Mouse (Mus musculus): Measurements from ENCODE around the gene Tcam1. TPM values are rescaled to one million over a fixed set of nuclear protein-coding genes. Genes with fewer than 3 reads are reported as not detected.

Gene Tcam1
- polyA plus RNA-seq, 2 experiments from 2014 or later: 0.12 to 0.43 TPM

DNA sequence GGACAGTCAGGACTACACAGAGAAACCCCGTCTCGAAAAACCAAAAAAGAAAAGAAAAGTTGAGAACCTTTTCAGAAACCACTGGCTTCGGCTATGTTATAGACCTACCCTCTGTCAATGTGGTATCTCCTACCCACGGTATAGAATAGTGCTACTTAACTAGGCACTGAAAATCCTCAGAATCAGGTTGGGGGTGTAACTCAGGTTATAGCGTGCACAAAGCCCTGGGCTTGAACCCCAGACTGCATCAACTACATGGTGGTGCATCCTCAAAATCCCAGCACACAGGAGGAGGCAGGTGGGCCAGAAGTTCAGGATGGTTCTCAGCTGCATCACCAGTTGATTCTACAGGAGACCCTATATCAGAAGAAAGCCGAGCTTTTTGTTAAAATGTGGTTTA lies 2.7 kb upstream of the Tcam1 start:
- ATAC-seq: no peak

DNA sequence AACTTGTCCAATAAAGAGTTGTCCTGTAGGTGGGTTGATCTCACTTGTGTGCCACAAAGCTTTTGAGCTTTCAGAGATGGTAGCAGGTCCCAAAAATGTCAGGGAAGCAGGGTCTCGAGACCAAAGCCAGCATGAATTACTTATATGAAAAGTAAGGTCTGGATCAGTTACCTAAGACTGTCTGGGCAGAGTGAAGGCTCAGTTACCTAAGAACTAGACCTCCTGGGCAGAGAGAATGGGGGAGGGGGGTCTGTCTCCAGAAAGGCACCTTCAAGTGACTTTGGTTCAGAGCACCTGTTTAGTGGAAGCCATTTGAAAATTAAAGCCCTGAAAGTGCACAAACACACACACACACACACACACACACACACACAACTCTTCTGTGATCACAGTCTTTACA lies 2.1 kb upstream of the Tcam1 start:
- ATAC-seq: no peak

DNA sequence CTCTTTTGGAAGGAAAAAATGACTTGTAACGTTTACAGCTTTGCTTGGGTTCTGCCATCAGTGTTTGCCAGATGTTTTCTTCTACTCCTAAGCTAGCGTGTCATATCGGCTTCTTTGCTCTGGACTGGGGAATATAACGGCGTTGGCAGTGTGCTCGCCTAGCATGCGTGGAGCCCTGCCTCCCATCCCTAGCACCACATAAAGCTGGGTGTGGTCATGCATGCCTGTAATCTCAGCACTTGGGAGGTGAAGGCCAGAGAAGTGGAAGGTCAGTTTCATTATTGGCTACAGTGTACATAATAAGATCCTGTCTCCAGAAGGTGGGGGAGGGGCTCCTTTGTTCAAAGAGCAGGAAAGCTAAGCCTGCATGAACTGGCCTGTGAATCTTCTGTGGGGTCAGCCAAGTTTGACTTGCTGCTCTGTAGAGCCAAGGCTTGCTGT lies 1.5 kb upstream of the Tcam1 start:
- ATAC-seq: no peak

DNA sequence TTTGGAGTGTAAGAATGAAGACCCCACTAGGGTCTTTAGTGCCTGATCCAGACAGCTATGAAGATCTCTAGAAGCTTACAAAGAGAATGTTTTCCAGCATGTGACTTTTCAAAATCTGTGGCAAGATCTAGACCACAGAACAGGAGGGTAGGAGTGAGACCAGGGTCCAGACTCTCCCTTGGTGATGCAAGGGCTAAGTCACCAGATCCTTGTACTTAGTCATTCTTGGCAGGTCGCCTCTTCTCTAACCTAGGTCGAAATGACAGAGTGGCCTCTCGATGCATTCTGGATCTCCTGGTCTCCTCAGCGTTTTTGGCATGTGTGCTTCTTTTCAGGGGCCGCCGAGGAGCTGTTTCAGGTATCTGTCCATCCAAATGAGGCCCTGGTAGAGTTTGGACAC lies 6.0 kb downstream of the Tcam1 start:
- ATAC-seq: no peak

DNA sequence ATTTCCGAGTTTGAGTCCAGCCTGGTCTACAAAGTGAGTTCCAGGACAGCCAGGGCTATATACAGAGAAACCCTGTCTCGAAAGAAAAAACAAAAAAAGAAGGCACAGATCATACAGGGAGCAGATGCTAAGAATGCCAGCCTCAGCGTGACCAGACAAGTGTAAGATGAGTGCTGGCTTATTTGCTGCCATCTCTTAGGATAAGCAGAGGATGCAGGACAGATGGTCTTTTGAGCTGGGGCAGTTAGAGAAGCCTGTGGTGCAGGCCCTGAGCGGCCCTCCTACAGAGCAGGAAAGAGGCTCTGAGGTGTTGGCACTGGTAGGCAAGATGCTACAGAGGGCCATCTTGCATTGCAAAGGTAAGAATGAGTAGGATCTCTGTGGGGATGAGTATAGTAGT lies 6.9 kb downstream of the Tcam1 start:
- no peak for ATAC-seq

DNA sequence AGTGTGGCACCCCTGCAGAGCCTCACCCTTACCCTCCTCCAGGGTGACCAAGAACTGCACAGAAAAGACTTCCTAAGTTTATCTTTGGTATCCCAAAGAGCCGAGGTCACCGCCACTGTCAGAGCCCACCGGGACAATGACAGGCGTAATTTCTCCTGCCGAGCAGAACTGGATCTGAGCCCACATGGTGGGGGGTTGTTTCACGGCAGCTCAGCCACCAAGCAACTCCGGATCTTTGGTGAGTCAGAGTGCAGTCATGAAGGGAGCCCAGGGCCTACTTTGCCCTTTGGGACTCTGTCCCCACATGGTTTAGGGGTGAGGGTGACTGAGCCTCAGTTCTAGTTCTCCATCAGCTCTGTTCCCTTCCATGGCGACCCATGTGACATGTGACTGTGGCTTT lies 7.7 kb downstream of the Tcam1 start:
- ATAC-seq: no peak

DNA sequence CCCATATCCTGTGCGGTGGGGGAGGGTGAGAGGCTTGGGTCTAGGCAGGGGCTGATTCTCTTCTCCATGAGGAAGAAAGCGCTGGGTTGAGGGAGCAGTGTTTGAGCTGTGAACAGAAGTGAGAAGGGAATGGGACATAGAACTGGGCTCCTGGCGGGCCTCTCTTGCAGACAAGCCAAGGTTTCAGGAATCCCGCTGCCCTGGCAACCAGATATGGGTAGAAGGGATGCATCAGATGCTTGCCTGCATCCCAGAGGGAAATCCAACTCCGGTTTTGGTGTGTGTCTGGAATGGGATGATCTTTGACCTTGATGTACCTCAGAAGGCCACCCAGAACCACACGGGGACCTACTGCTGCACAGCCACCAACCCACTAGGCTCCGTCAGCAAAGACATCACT lies 9.7 kb downstream of the Tcam1 start:
- ATAC-seq: no peak

DNA sequence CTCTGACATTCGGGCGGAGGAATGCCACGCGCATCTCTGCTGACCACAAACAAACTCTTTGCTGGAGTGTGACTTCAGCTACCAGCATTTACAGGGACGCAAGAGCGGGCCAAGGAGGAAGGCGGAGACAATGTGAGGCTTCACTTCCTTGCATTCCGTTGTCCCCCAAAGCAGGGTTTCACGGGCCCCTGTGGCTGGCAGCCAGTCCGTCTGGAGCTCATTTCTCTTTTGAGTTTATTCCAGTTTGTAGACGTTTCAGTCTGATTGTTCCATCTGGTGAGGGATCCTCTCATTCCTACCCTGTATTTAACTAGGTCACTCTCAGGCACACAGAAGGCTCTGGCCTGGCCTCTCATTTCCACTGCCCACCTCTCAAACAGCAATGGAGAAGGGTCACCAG lies 10.5 kb downstream of the Tcam1 start:
- no peak for ATAC-seq

DNA sequence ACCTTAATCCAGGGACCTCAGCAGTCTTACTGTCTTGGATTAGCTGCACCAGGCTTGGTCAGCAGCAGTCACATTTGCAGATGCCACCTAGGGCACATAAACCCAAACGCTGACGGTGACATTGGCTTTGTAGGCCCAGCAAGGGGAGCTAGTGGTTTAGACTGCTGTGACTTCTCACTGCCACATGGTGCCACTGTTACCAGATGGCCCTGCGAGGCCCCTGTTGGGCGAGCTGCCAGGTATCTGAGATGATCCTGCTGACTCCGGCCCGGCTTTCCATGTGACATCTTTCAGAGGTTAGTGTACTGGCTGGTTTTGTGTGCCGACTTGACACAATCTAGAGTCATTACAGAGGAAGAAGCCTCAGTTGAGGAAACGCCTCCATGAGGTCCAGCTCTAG lies 12.9 kb downstream of the Tcam1 start:
- no peak for ATAC-seq

DNA sequence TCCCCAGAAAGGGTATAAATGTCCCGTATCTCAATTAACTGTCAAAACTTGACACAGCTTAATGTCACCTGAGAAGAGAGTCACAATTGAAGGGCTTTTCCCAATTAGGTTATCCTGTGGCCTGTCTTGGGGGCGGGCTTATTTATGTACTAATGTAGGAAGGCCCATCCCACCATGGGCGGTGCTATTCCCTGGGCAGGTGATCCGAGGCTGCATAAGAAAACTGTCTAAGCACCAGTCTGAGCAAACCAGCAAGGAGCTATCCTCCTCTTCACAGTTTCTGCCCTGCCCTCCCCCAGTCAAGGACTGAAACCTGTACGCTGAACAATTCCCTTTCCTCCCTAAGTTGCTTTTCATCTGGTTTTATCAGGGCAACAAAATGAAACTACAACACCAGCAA lies 13.9 kb downstream of the Tcam1 start:
- no peak for ATAC-seq

DNA sequence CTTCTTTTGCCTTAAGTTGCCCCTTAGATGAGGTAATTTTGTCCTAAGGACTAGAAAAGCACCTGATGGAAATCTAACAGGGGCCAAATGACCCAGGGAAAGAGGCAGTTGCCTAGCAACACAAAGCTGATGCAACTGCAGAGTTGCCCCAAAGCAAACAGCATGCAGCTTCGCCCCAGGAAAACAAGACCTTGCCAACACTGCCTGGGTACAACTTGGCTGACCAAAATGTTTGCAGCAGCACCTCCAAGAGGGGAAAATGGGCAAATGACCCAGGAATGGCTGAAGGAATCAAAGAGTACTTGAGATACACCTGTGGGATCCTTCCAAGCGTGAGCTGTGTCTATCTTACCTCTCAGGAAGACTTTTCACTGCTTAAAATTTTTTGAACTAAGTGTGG lies 15.4 kb downstream of the Tcam1 start:
- ATAC-seq: no peak

DNA sequence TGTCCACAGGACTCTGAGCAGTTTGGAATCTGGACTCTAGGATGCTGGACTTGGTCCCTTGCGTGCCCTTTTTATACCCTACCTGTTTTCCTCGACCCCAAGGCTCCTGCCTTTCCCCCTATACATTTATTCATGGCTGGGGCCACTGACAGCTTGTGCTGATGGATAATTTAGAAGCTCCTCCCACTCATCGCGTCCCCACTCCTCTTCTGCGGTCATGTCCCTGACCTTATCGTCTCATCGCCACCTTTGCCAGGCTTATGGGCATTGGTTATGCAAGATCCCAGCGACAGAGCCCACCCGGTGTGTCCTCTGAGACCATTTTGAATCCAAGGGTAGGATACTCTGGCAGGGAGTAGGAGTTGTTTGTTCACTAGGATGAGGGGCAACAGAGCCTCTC lies 25.3 kb downstream of the Tcam1 start, which contains the start of gene Gh:
Gene Gh, minus strand, starts transcription at position 101 of the 400 bp plus-strand sequence.
- ATAC-seq: no peak

DNA sequence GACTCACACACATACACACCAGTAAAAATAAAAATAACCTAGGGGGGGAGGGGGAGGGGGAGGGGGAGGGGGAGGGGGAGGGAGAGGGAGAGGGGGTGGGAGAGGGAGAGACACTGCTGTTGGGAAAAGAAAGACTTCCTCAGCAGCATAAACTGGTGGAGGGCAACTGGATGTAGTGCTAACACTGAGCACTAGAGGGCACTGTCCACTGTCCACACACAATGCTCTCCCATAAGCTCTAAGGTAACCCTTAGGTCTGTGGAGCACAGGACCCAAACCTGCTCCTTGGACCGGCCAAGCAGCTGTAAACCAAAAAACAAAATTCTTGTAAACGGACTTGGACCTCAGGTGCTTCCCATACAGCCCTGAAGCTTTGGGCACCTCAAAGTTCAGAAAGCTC lies 26.2 kb downstream of the Tcam1 start:
- ATAC-seq: no peak

DNA sequence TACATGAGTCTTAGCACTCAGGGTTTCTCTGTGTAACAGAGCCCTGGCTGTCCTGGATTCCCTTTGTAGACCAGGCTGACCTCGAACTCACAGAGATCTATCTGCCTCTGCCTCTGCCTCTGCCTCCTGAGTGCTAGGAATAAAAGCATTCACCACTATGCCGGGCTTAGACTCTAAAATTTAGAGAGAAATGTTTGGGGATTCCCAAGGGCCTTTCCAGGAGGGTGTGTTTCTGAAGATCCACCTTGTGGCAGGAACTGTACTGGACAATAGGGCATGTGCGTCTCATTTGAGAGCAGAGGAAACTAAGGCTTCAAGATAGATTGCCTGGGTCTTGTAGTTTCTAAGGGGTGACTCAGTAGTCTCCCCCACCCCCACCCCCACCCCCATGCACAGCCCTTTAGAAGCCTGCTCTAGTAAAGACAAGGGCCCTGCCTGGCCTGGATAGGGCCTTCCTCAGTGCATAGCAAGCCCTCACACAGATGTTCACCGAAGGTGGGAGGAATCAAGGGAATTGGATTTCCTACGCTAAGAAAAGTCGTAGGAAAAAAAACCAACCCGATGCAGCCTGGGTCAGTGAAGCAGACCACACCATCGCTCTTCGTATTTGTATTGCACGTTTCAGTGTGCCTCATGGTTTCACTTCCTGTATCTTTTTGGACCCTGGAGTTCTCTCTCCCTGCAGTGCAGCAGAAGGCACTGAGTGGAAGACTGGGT lies 29.0 kb downstream of the Tcam1 start:
- no peak for ATAC-seq

DNA sequence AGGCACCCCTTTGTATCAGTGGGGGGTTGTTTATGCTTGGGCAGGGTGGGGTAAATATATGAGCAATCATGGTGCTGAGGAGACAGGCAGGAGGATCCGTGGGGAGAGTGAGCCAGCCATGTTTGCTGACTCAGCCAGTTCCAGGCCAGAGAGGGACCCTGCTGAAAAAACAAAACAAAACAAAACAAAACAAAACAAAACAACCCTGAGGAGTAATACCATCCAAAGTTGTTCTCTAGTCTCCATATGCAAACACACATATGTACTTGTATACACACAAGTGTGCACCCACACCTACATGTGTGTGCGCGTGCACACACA lies 29.6 kb downstream of the Tcam1 start:
- ATAC-seq: no peak

DNA sequence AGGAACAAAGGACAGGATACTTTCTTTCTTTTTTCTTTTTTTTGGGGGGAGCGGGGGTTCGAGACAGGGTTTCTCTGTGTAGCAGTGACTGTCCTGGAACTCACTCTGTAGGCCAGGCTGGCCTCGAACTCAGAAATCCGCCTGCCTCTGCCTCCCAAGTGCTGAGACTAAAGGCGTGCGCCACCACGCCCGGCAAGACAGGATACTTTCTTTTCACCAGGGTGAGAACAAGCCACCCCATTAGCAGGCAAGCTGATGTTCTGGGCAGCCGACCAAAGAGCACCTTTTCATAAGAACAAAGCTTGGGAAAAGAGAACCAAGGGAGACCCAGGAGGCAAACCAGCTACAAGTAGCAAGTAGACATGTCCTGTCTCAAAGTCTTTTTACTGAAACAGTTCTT lies 30.3 kb downstream of the Tcam1 start:
- no peak for ATAC-seq

DNA sequence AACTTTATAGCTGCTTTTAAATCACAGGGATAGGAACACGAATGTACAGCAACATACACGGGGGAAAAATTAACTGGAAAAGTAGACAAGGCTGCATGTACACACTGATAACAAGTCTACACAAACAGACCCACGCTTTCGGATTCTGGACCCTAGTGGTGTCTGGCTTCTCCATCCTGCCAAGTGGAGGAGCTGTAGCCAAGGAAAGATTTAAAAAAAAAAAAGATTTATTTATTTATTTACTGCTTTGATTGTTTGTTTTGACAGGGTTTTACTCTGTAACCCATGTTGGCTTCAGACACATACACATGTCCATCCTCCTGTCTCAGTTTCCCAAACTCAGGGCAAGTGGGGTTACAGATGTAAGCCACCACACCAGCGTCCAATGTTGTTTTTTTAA lies 31.0 kb downstream of the Tcam1 start:
- no peak for ATAC-seq

DNA sequence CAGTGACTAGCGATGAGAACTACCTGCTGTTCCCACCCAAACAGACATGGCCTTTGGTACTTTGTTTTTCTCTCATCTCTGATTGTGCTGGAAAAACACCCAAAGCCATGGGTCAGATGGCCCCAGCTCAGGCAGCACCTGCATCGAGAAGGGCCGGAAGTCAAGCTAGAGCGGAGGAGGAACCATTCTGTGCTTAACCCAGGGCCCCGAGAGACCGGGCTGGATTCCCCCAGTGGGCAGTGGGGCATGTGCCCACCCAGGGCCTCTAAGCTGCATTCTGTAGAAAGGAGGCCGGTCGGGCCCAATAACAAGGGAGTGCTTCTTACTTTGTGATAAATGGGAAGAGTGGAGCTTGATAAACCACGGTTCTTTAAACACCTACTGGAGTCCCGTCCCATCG lies 31.7 kb downstream of the Tcam1 start:
- no peak for ATAC-seq

DNA sequence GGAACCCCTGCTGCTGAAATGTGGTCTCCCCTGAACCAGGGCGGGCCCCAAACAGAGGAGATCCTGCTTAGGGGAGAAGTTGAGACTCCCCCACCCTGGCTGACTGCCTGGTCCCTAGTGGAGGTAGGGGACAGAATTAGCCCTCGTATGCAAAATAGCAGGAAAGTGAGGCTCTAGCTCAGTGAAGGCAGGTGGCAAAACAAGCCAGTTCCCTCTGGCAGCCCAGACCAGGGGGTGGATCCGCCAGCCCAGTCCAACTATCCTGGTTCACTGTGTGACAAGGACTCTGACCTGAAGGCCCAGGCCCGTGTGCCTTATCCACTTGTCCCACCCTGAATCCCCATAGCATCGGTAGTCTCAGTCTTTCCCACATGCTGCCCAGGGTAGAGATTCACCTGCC lies 33.7 kb downstream of the Tcam1 start:
- no peak for ATAC-seq

DNA sequence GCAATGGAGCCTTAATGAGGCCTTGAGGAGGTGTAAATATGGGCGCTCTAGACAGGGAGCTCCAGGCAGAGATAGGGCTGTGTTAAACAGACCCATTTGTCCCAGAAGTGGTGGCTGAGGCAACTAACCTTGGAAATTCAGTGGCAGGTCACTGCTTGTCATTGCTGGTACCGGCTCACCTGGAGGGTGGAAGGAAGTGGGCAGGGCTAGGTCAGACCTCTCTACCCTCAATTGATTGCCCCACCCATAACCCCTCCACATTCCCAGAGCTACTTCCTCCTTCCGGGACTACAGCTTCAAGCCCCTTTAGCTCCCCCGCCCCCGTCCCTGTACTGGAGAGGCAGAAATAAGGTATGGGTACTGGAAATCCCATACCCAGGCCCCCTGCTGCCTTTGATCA lies 37.1 kb downstream of the Tcam1 start:
- ATAC-seq: peak; percentile 40

DNA sequence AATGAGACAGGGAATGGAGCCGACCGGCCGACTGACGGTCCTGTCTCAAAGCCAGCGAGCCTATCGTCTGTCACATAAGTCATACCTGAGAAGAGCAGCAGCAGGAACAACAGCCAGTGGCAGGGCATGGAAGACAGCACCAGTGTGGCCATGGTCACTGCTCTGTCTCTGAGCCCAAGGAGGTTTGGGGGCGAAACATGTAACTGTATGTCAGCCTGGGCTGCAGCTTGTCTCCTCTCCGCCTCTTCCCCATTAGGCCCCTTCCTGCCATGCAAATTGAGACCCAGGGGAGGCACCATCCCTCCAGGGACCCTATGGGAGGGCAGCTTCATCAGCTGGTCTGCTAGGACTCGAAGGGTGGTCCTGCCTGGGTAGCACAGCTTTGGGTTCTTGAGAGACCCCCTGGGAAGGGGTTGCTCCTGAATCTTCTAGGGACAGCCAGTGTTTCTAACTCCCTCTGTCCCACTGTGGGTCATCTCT lies 37.9 kb downstream of the Tcam1 start, which contains the start of gene Cd79b:
Gene Cd79b, minus strand, starts transcription at position 430 of the 480 bp plus-strand sequence.
- ATAC-seq: no peak

DNA sequence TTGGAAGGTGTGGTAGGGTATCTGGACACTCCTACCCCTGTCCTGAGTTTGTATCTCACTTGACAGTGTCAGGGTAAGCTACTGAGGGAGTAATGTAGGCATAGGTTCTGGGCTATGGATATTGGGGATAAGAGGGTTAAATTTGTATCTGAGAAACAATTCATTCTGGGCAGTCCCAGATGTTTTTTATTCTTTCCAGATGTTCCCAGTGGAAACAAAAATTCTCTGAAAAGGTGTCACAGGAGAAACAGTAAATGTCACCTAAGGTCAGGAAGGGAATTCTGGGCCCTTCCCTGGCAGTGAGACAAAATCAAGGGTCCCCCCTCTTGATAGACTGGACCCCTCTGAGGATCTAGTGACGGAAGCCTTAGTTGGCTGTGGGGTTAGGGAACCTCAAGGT lies 39.9 kb downstream of the Tcam1 start:
- no peak for ATAC-seq

DNA sequence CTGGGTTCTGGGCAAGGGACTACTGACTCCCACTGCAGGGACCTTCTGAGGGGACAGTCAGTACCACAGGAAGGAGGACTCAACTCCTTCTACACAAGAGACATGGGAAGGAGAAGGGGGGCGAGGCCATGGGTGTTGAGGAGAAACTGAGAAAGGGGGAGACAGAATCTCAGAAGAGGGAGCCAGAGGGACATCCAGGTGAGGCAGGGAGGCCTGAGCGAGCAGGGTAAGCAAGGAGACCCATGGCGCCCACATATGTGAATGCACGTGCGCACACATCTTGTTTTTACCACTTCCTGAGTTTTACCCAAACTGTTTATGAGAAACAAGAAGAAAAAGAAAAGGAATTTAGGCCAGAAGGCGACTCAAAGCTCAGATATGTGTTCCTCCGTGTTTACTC lies 41.3 kb downstream of the Tcam1 start:
- peak; percentile 28 for ATAC-seq

DNA sequence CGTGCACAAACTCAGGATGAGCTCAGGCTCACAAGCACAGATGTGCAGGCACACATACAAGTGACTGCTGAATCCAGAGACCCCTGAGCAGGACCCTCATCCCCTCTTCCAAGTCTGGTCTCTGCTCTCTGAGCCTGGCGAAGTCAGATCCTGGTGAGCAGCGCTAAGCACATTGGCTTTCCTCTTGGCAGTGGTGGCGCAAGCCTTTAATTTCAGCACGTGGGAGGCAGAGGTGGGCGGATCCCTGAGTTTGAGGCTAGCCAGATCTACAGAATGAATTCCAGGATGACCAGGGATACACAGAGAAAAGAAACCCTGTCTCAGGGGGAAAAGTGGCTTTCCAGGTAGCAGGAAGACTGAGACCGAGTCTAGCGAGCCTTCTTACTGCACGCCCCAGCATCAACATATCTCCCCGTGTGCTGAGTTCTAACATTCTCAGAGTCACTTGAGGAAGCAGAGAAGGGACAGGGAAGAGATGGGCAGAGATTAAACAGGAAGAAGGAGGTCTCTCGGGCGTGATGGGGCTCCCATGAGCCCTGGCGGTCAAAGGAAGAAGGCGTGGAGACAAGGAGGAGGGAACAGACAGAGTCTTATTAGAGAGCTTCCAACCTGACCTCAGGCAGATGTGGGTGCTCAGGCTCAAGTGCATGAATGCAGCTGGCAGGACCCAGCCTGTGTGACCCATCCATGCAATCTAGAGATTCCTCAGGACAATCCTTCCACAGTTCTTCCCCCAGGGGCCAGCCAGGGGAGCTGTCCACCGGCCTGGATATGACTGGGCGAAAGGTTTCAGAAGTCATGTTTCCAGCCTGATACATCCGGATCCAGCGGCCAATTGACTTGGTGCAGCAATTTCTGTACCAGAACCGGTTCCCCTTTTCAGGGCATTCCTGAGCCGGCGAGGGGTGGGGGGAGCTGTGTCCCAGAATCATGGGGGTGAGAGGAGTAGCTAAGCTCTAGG lies 42.2 kb downstream of the Tcam1 start:
- ATAC-seq: no peak

All from activated CD4-positive, CD25-positive, alpha-beta regulatory T cell, adult 4 months (primary cell).